Mouse (Mus musculus) heart, embryonic 14.5 days (tissue): Measurements from ENCODE around the gene Acad9. TPM values are rescaled to one million over a fixed set of nuclear protein-coding genes. Genes with fewer than 3 reads are reported as not detected.

ENCODE experiments used
- ATAC-seq: fragments of 200-750 bp; cut with Nextera tagmentation; 2 replicates; pipeline ENCODE4 v1.8.0; 2017; ENCODE audit warnings: low read depth, moderate TSS enrichment; ENCODE audit not compliant: insufficient number of reproducible peaks, insufficient read depth, low FRiP score
- H3K27ac ChIP-seq, 2 experiments: fragments of 200-500 bp in 1 of 2; fragments of 300-500 bp in 1 of 2; sonication (generic) in 1 of 2; replicated peaks in 1 of 2; 2 replicates each; pipeline ENCODE4 v1.5.1; 2012 to 2014; ENCODE audit warnings: low read depth in 2 of 2, low read length in 2 of 2, control low read depth in 1 of 2, mild to moderate bottlenecking in 1 of 2, mixed read lengths in 1 of 2; ENCODE audit not compliant: control insufficient read depth in 1 of 2, insufficient read depth in 1 of 2
- H3K27me3 ChIP-seq: fragments of 300-500 bp; sonication (generic); 2 replicates; pipeline ENCODE4 v1.6.1; 2014; ENCODE audit warnings: mild to moderate bottlenecking, low read length, control low read depth; ENCODE audit not compliant: control insufficient read depth, insufficient read depth
- H3K36me3 ChIP-seq: fragments of 300-500 bp; sonication (generic); 2 replicates; pipeline ENCODE4 v1.6.1; 2014; ENCODE audit warnings: mild to moderate bottlenecking, control low read depth, low read length, mixed read lengths; ENCODE audit not compliant: control insufficient read depth, insufficient read depth
- H3K4me1 ChIP-seq, 2 experiments: fragments of 200-500 bp in 1 of 2; fragments of 300-500 bp in 1 of 2; sonication (generic) in 1 of 2; 2 replicates each; pipeline ENCODE4 v1.6.1; 2012 to 2014; ENCODE audit warnings: low read length in 2 of 2, control low read depth in 1 of 2, mixed read lengths in 1 of 2; ENCODE audit not compliant: control insufficient read depth in 2 of 2, insufficient read depth in 2 of 2
- H3K4me2 ChIP-seq: fragments of 300-500 bp; sonication (generic); 2 replicates; pipeline ENCODE4 v1.6.1; 2014; ENCODE audit warnings: mild to moderate bottlenecking, low read length
- H3K4me3 ChIP-seq, 2 experiments: fragments of 200-500 bp in 1 of 2; fragments of 300-500 bp in 1 of 2; sonication (generic) in 1 of 2; 2 replicates each; pipeline ENCODE4 v1.5.1; 2012 to 2014; ENCODE audit warnings: low read length in 2 of 2, mild to moderate bottlenecking in 2 of 2, control low read depth in 1 of 2, low read depth in 1 of 2, moderate library complexity in 1 of 2; ENCODE audit not compliant: control insufficient read depth in 1 of 2, insufficient read depth in 1 of 2
- H3K9ac ChIP-seq: fragments of 300-500 bp; sonication (generic); 2 replicates; pipeline ENCODE4 v1.6.1; 2014; ENCODE audit warnings: mild to moderate bottlenecking, low read length
- H3K9me3 ChIP-seq: fragments of 300-500 bp; sonication (generic); 2 replicates; pipeline ENCODE4 v1.6.1; 2016; ENCODE audit warnings: low read length, control low read depth; ENCODE audit not compliant: control insufficient read depth
- WGBS: fragments of 180-500 bp; shearing (Covaris S2); extraction: QIAGEN DNeasy Blood & Tissue Kit; methylation state at CpG from one replicate; pipeline ENCODE4 v1.1.7; 2014; 5-methylcytosine and 5-hydroxymethylcytosine counted together
- polyA plus RNA-seq: library from polyadenylated mRNA; unstranded; fragments of >200 nt; fragmentation: Nextera tagmentation; extraction: Ambion mirVana; gene quantifications from 2 replicates; pipeline ENCODE4 v1.2.1, GENCODE M21; 2014

Acad9 gene
- polyA plus RNA-seq = 83.1 and 88.3 TPM in 2 replicates

DNA sequence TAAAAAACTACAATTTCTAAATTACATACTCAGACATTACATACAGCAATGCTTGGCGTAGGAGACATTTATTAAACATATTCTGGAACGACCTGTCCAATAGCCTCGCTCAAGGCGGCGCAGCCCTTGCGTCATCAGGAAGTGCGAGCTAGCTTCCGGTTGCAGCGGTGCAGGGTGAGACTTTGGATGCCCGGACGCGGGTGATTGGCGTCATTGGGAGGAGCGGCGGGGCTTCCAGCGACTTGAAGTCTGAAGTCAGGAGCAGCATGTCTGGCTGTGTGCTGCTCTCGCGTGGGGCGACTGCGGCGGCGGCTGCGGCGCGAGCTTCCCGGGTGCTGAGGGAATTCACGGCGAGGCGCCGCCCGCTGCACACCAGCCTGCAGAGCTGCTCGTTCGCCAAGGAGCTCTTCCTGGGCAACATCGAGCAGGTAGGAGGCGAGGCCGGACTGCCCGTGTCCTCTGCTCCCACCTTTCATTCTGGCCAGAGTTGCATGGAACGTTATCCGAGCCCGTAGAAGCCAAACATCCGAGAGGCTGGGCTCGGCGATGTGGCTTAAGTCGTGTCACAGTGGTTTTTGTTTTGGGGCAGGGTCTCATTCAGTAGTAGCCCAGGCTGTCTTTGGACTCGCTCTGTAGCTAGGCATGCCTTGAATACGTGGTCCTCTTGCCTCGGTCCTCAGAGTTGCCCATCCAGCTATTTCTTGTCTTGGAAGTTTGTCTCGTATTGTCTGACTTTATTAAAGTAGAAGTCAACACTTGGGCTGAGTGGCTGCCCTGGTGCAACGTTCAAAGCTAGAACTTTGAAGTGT lies at the start of gene Acad9:
Acad9 (plus strand) TSS at position 137 of the 809 bp plus-strand sequence.
- WGBS = under 1% methylated on average over 49 of the region's 49 CpGs
- peaks cover 9% of the 10 kb centered on the region for H3K27me3 ChIP-seq
- peak within 1 kb of the TSS; percentile 82 to 84 for H3K4me3 ChIP-seq
- H3K27ac ChIP-seq = peak within 1 kb of the TSS; percentile 72 to 74; a peak in 3 of 4 replicates
- H3K4me2 ChIP-seq = peak within 1 kb of the TSS; percentile 86
- H3K9ac ChIP-seq = peak within 1 kb of the TSS; percentile 86
- H3K4me1 ChIP-seq = peaks cover 2 to 8% of the 10 kb centered on the region in 2 experiments
- no peaks in the 10 kb centered on the region for H3K9me3 ChIP-seq
- ATAC-seq = peak; percentile 89
- peaks cover 23% of the 10 kb centered on the region for H3K36me3 ChIP-seq

DNA sequence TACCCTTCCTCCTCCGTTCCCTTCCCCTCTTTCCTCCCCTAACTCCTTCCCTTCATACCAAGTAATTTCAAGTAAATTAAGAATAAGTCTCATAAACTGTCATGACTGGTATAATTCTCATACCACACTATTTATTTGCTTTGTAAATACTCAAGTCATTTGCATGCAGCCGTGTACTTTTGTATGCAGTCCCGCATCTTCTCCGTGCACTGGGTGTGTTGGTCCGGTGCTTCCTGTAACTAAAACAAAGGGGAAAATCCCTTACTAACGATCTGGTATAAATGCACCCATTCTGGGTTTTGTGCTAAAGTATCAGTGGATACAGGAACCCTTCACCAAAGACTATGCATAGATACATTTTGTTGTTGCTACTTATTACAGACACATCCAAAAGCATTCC lies 40.0 kb upstream of the Acad9 start:
- no peak for ATAC-seq
- Histone ChIP-seq H3K4me2 (no peak overlapping the region), H3K27ac (no peak overlapping the region), H3K36me3 (no peaks in the 10 kb centered on the region), H3K9me3 (no peaks in the 10 kb centered on the region), H3K4me3 (no peak overlapping the region), H3K9ac (no peak overlapping the region), H3K4me1 (no peaks in the 10 kb centered on the region), H3K27me3 (no peaks in the 10 kb centered on the region)
- WGBS = 80% methylated on average over 6 of the region's 6 CpGs

DNA sequence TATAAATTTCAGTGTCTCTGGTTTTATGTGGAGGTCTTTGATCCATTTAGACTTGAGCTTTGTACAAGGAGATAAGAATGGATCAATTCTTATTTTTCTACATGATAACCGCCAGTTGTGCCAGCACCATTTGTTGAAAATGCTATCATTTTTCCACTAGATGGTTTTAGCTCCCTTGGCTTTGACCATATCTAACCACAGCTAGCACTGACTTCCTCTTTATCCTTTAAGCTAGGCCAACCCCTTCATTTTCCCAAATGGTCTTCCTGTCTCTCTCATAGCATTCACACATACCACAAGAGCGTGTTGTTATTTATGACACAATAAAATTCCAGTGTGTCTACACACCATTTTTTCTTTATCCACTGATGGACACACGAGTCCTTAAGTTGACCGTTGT lies 35.8 kb upstream of the Acad9 start:
- Histone ChIP-seq H3K27me3 (no peaks in the 10 kb centered on the region), H3K4me2 (no peak overlapping the region), H3K4me3 (no peak overlapping the region), H3K4me1 (peaks cover 0 to 3% of the 10 kb centered on the region in 2 experiments; a peak in 2 of 4 replicates), H3K9ac (no peak overlapping the region), H3K9me3 (no peaks in the 10 kb centered on the region), H3K27ac (no peak overlapping the region), H3K36me3 (no peaks in the 10 kb centered on the region)
- WGBS = 79% methylated on average over 4 of the region's 4 CpGs
- ATAC-seq = no peak

DNA sequence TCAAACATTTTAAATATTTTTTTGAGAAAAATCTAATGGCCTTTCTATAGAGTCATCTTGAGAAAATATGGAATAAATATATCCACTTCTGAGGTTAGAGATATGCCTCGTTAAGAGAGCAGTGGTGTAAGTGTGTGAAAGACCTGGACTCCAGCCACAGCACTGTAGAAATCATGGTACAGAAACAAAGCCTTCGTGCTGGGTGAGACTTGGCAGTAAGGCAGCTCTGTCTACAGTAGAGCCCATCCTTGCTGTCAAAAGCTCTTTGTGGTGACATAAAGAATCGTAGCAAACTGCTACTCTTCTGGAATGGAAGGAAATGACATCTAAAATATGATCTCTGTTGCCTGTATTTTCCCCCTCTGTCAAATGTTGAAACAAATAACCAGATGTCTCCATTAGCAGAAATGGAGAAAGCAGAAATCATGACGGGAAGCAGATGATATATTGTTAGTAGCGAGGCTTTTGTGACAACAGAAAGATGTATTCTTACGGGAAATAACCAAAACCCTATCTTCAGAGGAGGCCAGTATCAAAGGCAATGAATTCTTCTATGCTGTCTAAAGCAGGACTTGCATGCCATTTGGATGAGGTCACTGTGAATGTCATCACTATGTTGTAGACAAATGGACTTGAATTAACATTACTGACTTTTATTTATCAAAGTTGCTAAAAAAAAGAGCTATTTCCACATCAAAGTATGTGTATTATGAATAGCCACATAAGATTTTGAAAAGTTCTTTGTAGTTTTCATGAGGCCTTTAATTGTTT lies 33.9 kb upstream of the Acad9 start:
- no peak for ATAC-seq
- Histone ChIP-seq H3K4me1 (peaks cover 0 to 3% of the 10 kb centered on the region in 2 experiments; a peak in 2 of 4 replicates), H3K36me3 (no peaks in the 10 kb centered on the region), H3K9ac (no peak overlapping the region), H3K4me3 (no peak overlapping the region), H3K27me3 (no peaks in the 10 kb centered on the region), H3K27ac (peak overlapping the region; percentile 72 to 81), H3K4me2 (peak overlapping the region; percentile 49), H3K9me3 (no peaks in the 10 kb centered on the region)
- WGBS = 11% methylated on average over 6 of the region's 6 CpGs

DNA sequence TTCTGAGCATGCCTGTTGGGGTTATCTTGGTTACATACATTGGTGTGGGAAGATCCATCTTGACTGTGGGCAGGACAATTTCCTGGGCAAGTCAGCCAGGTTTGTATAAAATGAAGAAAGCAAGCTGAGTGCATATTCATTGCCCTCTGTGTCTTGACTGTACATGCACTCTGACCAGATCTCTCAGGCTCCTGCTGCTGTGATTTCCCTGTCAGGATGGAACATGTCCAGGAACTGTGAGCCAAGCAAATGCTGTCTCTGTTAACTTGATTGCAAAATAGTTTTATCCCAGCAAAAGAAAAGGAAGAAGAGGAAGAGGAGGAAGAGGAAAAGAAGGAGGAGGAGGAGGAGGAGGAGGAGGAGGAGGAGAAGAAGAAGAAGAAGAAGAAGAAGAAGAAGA lies 21.3 kb upstream of the Acad9 start:
- H3K4me1 ChIP-seq = no peaks in the 10 kb centered on the region
- H3K27ac ChIP-seq = no peak overlapping the region
- H3K4me2 ChIP-seq = no peak overlapping the region
- no peaks in the 10 kb centered on the region for H3K27me3 ChIP-seq
- no peaks in the 10 kb centered on the region for H3K36me3 ChIP-seq
- no peak overlapping the region for H3K4me3 ChIP-seq
- no peak overlapping the region for H3K9ac ChIP-seq
- H3K9me3 ChIP-seq = no peaks in the 10 kb centered on the region
- no peak for ATAC-seq

DNA sequence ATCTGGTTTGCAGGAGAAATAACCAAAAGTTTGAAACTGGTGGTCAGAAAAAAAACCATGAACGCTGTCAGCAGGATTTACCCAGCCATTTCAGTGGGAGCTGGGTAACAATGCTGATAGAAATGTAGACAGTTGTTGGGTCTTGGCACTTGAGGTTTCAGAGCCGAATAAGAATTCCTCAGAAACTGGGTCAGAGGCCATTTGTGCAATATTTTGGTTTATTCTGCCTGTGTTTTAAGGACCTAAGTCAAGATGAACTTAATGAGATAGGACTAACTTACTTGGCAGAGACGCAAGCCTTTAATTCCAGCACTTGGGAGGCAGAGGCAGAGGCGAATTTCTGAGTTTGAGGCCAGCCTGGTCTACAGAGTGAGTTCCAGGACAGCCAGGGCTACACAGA lies 20.7 kb upstream of the Acad9 start:
- Histone ChIP-seq H3K27me3 (no peaks in the 10 kb centered on the region), H3K4me2 (no peak overlapping the region), H3K9ac (no peak overlapping the region), H3K4me1 (no peaks in the 10 kb centered on the region), H3K9me3 (no peaks in the 10 kb centered on the region), H3K36me3 (no peaks in the 10 kb centered on the region), H3K4me3 (no peak overlapping the region), H3K27ac (no peak overlapping the region)
- ATAC-seq = no peak
- WGBS = 76% methylated on average over 4 of the region's 4 CpGs

DNA sequence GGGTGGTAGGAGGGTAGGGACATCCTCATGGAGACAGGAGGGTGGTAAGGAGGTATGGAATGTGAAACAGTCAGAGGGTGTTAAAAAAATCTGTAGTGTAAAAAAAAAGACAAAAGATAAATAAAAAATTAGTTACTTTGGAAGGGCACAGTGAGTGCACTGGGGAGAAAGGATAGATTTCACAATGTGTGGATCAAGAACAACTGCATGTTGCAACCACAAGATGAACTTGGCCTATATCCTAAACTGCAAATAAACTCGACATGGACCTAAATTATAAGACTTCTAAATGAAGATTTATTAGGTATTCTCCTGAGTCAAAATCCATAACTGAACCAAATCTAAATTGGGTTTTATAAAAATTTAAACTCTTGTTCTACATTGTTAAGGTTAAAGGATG lies 16.7 kb upstream of the Acad9 start:
- 54% methylated on average over 1 of the region's 1 CpGs for WGBS
- Histone ChIP-seq H3K36me3 (no peaks in the 10 kb centered on the region), H3K27ac (no peak overlapping the region), H3K9me3 (no peaks in the 10 kb centered on the region), H3K27me3 (no peaks in the 10 kb centered on the region), H3K9ac (no peak overlapping the region), H3K4me1 (no peaks in the 10 kb centered on the region), H3K4me2 (no peak overlapping the region), H3K4me3 (no peak overlapping the region)
- no peak for ATAC-seq
